Mouse (Mus musculus) forebrain, embryonic 16.5 days (tissue): ENCODE data around the gene Lat2. TPM values are rescaled to one million over a fixed set of nuclear protein-coding genes. Genes with fewer than 3 reads are reported as not detected.
A peak's percentile ranks its signal among the peaks of the same experiment; 100 is the strongest.

Experiments
- ATAC-seq: fragments of 200-750 bp; cut with Nextera tagmentation; 2 replicates; pipeline ENCODE4 v1.8.0; 2017; ENCODE audit warnings: mild to moderate bottlenecking, moderate library complexity
- H3K27ac ChIP-seq: fragments of 300-500 bp; sonication (generic); 2 replicates; pipeline ENCODE4 v1.5.1; 2014; ENCODE audit warnings: low read length, control low read depth
- H3K27me3 ChIP-seq: fragments of 300-500 bp; sonication (generic); replicated peaks from 2 replicates; pipeline ENCODE4 v1.6.1; 2014; ENCODE audit warnings: low read length; ENCODE audit not compliant: control insufficient read depth, insufficient read depth
- H3K36me3 ChIP-seq: fragments of 300-500 bp; sonication (generic); 2 replicates; pipeline ENCODE4 v1.6.1; 2014; ENCODE audit not compliant: control insufficient read depth, insufficient read depth
- H3K4me1 ChIP-seq: fragments of 300-500 bp; sonication (generic); replicated peaks from 2 replicates; pipeline ENCODE4 v1.6.1; 2014; ENCODE audit warnings: low read length; ENCODE audit not compliant: control insufficient read depth, insufficient read depth
- H3K4me2 ChIP-seq: fragments of 300-500 bp; sonication (generic); 2 replicates; pipeline ENCODE4 v1.6.1; 2014; ENCODE audit warnings: mild to moderate bottlenecking, low read length, control low read depth
- H3K4me3 ChIP-seq: fragments of 300-500 bp; sonication (generic); replicated peaks from 2 replicates; pipeline ENCODE4 v1.5.1; 2014; ENCODE audit warnings: mild to moderate bottlenecking, low read length, control low read depth
- H3K9ac ChIP-seq: fragments of 300-500 bp; sonication (generic); replicated peaks from 2 replicates; pipeline ENCODE4 v1.6.1; 2014; ENCODE audit warnings: low read depth, low read length, control low read depth
- H3K9me3 ChIP-seq: fragments of 300-500 bp; sonication (generic); 2 replicates; pipeline ENCODE4 v1.6.1; 2016; ENCODE audit warnings: low read length; ENCODE audit not compliant: control insufficient read depth
- WGBS: fragments of 180-500 bp; shearing (Covaris S2); extraction: QIAGEN DNeasy Blood & Tissue Kit; methylation state at CpG from one replicate; pipeline ENCODE4 v1.1.7; 2014; 5-methylcytosine and 5-hydroxymethylcytosine counted together
- polyA plus RNA-seq: library from polyadenylated mRNA; unstranded; fragments of >200 nt; fragmentation: Nextera tagmentation; extraction: Ambion mirVana; gene quantifications from 2 replicates; pipeline ENCODE4 v1.2.1, GENCODE M21; 2015

Lat2 gene
- polyA plus RNA-seq, 1 experiment from 2014 or later = 5.3 TPM

DNA sequence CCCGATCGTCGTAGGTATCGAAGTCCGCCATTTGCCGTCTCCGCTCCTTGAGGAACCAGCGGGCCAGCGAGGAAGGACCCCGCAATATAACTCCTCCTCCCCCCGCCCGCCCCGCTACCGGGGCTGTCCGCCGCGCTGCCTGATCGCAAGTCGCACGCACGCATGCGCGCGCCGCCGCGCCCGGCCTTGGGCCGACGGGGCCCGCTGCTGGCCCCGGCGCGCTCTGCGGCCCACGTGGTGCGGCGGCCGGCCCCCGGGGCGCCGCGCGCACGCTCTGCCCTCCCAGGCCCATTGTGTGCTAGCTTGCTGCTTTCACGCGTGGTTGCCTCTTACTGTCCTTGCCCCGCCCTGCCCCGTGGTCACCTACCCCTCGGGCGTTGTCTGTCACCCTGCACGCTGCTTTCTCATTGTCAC is 24.5 kb upstream of the Lat2 start, which contains the start of gene Eif4h:
Eif4h (minus strand) TSS at position 222 of the 414 bp plus-strand sequence.
- Histone ChIP-seq H3K4me3 (peak within 1 kb of the TSS; percentile 98), H3K27ac (peak within 1 kb of the TSS; percentile 95), H3K9ac (peak within 1 kb of the TSS; percentile 99), H3K4me1 (peaks cover 14% of the 10 kb centered on the region), H3K36me3 (peaks cover 11% of the 10 kb centered on the region), H3K4me2 (peak within 1 kb of the TSS; percentile 86), H3K9me3 (no peaks in the 10 kb centered on the region), H3K27me3 (no peaks in the 10 kb centered on the region)
- ATAC-seq = peak; percentile 94
- WGBS = under 1% methylated on average over 46 of the region's 52 CpGs

DNA sequence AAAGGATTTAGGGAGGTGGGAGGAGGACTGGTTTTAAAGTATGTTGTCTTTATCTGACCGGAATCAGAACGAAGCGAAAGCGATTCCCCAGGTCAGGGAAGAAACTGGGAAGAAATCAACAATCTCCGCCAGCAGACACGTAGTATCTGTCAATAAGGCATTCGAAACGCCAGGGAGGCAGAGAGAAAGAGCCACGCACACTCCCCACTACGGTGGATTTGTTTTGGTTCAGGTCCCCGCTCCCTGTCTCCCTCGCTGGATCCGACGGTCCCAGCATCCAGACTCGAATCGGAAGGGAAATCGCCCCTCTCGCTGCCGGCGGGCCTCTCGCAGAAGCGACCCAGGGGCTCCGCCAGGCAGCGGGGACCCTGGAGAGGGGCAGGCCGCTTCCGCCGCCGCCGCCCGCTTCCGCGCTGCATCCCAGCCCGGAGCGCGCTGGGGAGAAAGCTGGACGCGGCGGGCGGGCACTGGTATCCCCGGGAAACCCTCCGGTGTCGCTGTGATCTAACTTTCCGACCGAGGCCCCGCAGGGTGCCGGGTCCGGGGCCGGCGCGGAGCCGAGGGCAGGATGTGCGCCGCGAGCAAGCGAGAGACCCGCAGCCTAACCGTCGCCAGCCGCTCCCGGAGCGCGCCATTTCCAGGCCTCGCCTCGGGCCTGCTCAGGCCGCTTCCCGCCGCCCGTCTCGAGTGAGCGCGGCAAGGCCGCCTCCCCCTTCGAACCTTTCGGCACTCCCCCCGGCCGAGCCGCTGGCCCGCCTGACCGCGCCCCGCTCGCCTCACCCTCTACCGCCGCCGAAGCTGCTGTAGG is 23.8 kb upstream of the Lat2 start:
- H3K4me1 ChIP-seq = peaks cover 14% of the 10 kb centered on the region
- H3K4me3 ChIP-seq = peak overlapping the region; percentile 98
- ATAC-seq = peak; percentile 79
- WGBS = under 1% methylated on average over 85 of the region's 85 CpGs
- peak overlapping the region; percentile 99 for H3K9ac ChIP-seq
- no peaks in the 10 kb centered on the region for H3K9me3 ChIP-seq
- H3K4me2 ChIP-seq = peak overlapping the region; percentile 86
- H3K36me3 ChIP-seq = peaks cover 13% of the 10 kb centered on the region
- H3K27me3 ChIP-seq = no peaks in the 10 kb centered on the region
- peak overlapping the region; percentile 95 for H3K27ac ChIP-seq

DNA sequence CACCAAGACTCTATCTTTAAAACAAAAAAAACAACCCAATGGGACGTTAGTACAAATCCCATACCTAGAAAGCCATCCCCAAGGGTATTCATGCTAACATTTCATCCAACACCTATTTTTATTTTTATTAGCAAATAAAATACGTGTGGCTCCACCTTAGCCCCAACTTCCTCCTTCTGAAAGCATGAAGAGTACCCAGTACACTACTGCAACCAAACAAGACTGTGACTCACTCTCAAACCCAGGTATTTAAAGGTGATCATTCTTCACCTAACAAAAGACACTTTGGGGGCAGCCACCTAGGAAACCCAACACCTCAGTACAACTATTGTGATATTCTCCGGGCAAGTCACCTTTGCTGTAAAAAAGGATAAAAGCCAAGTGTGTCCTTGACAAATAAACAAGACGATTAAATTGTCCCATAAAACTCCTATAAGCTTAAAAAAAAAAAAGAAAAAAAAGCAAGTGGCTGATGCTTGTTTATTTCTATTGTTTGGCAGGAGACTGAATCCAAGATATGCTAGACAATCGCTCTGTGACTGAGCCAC is 23.1 kb upstream of the Lat2 start:
- H3K36me3 ChIP-seq = peaks cover 13% of the 10 kb centered on the region
- H3K27ac ChIP-seq = peak overlapping the region; percentile 95
- peak overlapping the region; percentile 86 for H3K4me2 ChIP-seq
- peak overlapping the region; percentile 99 for H3K9ac ChIP-seq
- no peaks in the 10 kb centered on the region for H3K27me3 ChIP-seq
- 31% methylated on average over 5 of the region's 5 CpGs for WGBS
- no peak for ATAC-seq
- peak overlapping the region; percentile 98 for H3K4me3 ChIP-seq
- H3K4me1 ChIP-seq = peaks cover 21% of the 10 kb centered on the region
- no peaks in the 10 kb centered on the region for H3K9me3 ChIP-seq

DNA sequence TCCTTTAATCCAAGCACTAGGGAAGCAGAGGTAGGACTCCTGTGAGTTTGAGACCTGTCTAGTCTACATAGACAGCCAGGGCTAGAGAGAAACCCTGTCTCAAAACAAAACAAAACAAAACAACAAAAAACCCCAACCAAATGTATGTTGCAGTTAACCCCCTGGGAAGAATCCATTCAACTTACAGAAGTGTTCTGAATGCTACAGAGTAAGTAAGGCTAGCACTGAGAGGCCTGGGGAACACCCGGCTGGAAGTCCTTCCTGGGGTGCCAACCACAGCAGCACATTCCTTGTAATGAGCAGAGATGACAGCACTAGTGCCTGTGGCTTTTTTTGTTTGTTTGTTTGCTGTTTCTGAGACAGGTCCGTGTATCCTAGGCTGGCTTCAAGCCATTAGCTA is 18.0 kb upstream of the Lat2 start:
- Histone ChIP-seq H3K4me3 (no peak overlapping the region), H3K36me3 (peaks cover 16% of the 10 kb centered on the region), H3K9me3 (no peaks in the 10 kb centered on the region), H3K4me2 (no peak overlapping the region), H3K27ac (no peak overlapping the region), H3K27me3 (no peaks in the 10 kb centered on the region), H3K4me1 (peaks cover 18% of the 10 kb centered on the region), H3K9ac (no peak overlapping the region)
- WGBS = 46% methylated on average over 2 of the region's 2 CpGs
- ATAC-seq = no peak

DNA sequence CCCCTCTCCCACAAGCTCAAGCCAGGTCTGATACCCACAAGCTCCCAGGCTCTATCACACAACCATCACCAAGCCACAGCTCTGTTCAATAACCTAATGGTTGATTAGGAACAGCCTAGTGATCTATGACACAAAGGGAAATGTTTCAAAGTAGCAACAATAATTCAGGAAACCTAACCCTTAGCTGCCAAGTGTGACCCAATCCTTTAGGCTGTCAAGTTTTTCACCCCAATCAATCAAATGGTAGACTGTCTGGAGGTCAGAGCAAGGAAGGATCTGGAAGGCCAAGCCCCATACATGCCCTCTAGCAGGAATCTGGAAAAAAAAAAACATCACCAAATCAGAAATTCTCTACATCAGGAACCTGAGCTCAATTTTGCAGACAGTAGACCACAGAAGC is 16.0 kb upstream of the Lat2 start:
- H3K9ac ChIP-seq = no peak overlapping the region
- no peak overlapping the region for H3K27ac ChIP-seq
- no peaks in the 10 kb centered on the region for H3K9me3 ChIP-seq
- peaks cover 12% of the 10 kb centered on the region; the same call in 1 of the 2 replicates for H3K4me1 ChIP-seq
- H3K4me2 ChIP-seq = no peak overlapping the region
- H3K36me3 ChIP-seq = peaks cover 19% of the 10 kb centered on the region
- no peak overlapping the region for H3K4me3 ChIP-seq
- H3K27me3 ChIP-seq = no peaks in the 10 kb centered on the region
- no peak for ATAC-seq

DNA sequence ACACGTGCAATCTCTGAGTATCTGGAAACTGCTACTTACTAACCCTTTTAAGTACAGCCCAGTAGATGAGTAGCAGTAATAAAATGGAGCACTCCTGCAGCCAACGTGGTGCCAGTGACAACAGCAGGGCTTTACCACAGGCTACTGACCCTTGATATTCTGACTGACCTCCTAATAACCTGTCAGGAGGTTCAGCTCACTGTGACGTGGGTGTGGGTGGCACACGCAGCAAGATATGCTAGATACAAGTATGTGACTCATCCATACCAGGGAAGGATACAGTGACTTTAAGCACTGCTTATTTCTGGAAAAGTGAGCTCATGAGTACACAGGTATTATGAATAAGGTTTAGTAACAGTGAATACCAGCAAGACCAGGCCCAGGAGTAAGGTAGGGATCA is 14.7 kb upstream of the Lat2 start:
- H3K4me3 ChIP-seq = no peak overlapping the region
- H3K4me2 ChIP-seq = no peak overlapping the region
- H3K4me1 ChIP-seq = peaks cover 10% of the 10 kb centered on the region; the same call in 1 of the 2 replicates
- no peak overlapping the region for H3K27ac ChIP-seq
- H3K36me3 ChIP-seq = peaks cover 23% of the 10 kb centered on the region
- ATAC-seq = no peak
- H3K9me3 ChIP-seq = no peaks in the 10 kb centered on the region
- no peaks in the 10 kb centered on the region for H3K27me3 ChIP-seq
- 90% methylated on average over 4 of the region's 4 CpGs for WGBS
- H3K9ac ChIP-seq = no peak overlapping the region

DNA sequence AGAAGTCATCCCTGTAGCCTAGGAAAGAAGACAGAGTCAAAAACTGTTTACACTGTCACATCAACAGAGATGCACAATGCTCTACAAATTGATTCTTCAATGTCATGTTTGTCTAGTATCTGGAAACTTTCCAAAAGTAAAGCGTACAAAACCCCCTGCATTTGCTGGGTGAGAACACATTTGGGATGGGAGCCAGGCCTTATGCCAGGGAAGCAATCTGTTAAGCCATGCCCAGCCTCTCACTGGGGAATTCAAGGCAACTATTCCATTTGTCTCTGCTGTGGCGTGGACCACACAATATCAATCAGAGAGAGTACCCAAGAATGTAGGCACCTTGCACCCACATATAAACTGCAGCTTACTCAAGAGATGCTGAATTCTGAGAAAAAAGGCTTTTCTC is 7.2 kb upstream of the Lat2 start:
- Histone ChIP-seq H3K4me3 (no peak overlapping the region), H3K27ac (peak overlapping the region; percentile 66), H3K9ac (no peak overlapping the region), H3K36me3 (peaks cover 69% of the 10 kb centered on the region), H3K9me3 (no peaks in the 10 kb centered on the region), H3K4me1 (peaks cover 12% of the 10 kb centered on the region), H3K4me2 (no peak overlapping the region), H3K27me3 (no peaks in the 10 kb centered on the region)
- ATAC-seq = peak; percentile 78
- 35% methylated on average over 2 of the region's 2 CpGs for WGBS

DNA sequence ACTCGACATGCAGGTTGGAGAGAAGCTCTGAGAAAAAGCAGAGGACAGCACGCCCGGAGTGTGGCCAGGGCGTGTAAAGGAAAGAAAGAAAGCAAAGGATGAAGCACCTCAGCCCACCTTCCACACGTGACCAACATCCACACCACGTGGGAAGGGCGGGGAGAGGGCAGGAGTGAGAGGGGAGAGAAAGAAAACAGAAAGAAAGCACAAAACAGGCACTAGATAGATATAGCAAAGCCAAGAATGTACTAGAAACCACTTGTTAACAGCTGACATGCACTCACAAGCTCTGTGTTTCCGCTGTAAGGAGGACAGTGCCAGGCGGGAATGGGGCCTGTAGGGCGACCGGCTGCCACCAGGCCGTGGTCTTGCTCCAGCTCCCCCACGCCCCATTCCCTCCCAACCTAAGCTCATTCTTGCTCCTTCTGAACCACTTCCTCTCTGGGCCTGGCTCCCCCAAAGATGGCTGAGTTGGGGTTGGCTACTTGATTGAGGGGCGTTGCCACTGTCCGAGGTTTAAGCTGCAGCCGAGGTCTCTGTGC is 6.3 kb upstream of the Lat2 start:
- H3K4me2 ChIP-seq = no peak overlapping the region
- no peak overlapping the region for H3K27ac ChIP-seq
- ATAC-seq = no peak
- no peaks in the 10 kb centered on the region for H3K27me3 ChIP-seq
- H3K9me3 ChIP-seq = no peaks in the 10 kb centered on the region
- H3K4me3 ChIP-seq = no peak overlapping the region
- peaks cover 12% of the 10 kb centered on the region for H3K4me1 ChIP-seq
- H3K9ac ChIP-seq = no peak overlapping the region
- WGBS = 93% methylated on average over 16 of the region's 16 CpGs
- peaks cover 65% of the 10 kb centered on the region for H3K36me3 ChIP-seq

DNA sequence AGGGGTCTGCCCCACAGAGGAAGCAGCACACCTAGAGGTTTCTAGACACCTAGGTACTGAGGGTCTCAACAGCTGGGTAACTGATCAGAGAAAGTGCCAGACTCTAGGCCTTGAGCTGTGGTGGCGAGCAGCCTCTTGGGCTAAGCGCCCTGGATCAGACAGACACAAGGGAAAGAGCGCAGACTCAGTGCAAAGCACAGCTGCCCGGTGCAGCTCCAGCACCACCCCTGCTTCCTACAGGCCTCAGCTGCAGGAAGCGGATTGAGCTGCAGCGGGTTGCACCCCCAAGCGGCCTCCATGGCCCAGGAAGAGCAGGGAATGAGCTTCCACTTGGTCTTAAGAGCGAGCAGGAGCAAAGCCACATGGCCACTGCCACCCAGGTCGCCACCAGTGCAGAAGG is 5.6 kb upstream of the Lat2 start:
- H3K4me2 ChIP-seq = no peak overlapping the region
- no peak for ATAC-seq
- peaks cover 12% of the 10 kb centered on the region for H3K4me1 ChIP-seq
- H3K9me3 ChIP-seq = no peaks in the 10 kb centered on the region
- H3K27ac ChIP-seq = no peak overlapping the region
- no peaks in the 10 kb centered on the region for H3K27me3 ChIP-seq
- H3K4me3 ChIP-seq = no peak overlapping the region
- whole genome bisulfite sequencing = 90% methylated on average over 9 of the region's 9 CpGs
- peaks cover 59% of the 10 kb centered on the region for H3K36me3 ChIP-seq
- no peak overlapping the region for H3K9ac ChIP-seq
